Mouse (Mus musculus): Measurements from ENCODE around the gene Zkscan6. TPM values are rescaled to one million over a fixed set of nuclear protein-coding genes. Genes with fewer than 3 reads are reported as not detected.

Zkscan6 gene
- polyA plus RNA-seq, 1 experiment from 2014 or later, result 14.5 TPM

DNA sequence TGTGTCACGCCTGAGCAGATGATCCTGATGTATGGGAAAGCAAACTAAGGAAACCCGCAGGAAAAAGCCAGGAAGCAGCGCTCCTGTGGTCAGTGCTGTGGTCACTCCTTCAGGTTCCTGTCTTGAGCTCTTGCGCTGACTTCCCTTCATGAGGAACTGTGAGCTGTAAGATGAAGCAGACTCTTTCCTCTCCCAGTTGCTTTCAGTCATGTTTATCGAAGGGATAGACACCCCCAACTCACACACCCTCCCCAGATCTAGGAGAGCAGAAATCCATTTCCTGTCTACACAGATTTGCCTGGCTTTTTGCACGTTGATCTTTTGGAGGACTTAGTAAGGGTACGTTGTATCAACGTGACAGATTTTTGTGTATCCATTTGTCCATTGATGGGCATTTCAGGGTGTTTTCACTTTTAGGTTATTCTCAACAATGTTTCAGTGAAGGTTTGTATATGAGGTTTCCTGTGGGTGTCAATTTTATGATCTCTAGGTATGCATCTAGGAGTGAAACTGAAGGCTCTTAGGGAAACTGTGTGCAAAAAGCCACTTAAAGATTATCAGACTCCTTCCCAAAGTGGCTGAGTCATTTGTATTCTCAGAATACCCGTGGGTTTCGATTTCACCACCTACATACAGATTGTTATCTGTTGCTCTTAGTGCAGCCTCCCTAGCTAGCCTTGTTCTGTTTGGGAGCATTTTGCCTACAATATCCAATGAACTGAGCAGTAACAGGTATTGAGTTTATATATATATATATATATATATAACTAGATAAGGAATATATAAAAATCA lies 12.4 kb upstream of the Zkscan6 start:
- no peaks in the 10 kb centered on the region for H3K4me1 ChIP-seq (ENCODE audit: control insufficient read depth, insufficient read depth, low read length)
- H3K36me3 ChIP-seq (ENCODE audit: control insufficient read depth, insufficient read depth, low read length), result no peaks in the 10 kb centered on the region
- no peak overlapping the region for H3K9ac ChIP-seq (ENCODE audit: low read length)
- WGBS, result 80% methylated on average over 10 of the region's 10 CpGs
- no peaks in the 10 kb centered on the region for H3K27me3 ChIP-seq (ENCODE audit: control insufficient read depth, insufficient read depth, low read length)
- no peak overlapping the region for H3K27ac ChIP-seq (ENCODE audit: low read depth, low read length)
- H3K4me2 ChIP-seq (ENCODE audit: low read depth), result no peak overlapping the region
- H3K4me3 ChIP-seq (ENCODE audit: low read depth, low read length), result no peak overlapping the region
- no peak for DNase-seq (ENCODE audit: low spot score)
- ATAC-seq (ENCODE audit: insufficient read depth, low FRiP score, low TSS enrichment), result no peak
- no peaks in the 10 kb centered on the region for H3K9me3 ChIP-seq (ENCODE audit: control insufficient read depth, low read length)

DNA sequence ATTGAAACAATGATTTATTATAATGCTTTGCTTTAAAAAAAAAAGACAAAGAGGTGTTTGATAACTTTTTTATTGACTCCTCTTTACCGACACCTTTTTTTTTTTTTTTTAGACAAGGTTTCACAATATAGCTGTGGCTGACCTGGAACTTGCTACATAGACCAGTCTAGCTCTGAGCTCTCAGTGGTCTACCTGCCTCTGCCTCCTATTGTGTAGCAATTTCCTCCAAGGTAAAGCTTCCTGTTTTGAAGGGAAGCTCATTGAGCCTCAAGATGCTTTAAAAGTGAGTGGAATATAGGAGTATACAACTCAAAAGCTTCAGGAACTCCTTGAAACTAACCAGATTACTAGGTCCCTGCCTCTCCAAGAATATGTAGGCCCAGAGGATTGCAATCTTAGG lies 11.1 kb upstream of the Zkscan6 start:
- H3K4me1 ChIP-seq (ENCODE audit: control insufficient read depth, insufficient read depth, low read length), result no peaks in the 10 kb centered on the region
- H3K9ac ChIP-seq (ENCODE audit: low read length), result no peak overlapping the region
- H3K4me2 ChIP-seq (ENCODE audit: low read depth), result no peak overlapping the region
- no peak for ATAC-seq (ENCODE audit: insufficient read depth, low FRiP score, low TSS enrichment)
- H3K36me3 ChIP-seq (ENCODE audit: control insufficient read depth, insufficient read depth, low read length), result no peaks in the 10 kb centered on the region
- no peak for DNase-seq (ENCODE audit: low spot score)
- 81% methylated on average over 1 of the region's 1 CpGs for WGBS
- H3K27ac ChIP-seq (ENCODE audit: low read depth, low read length), result no peak overlapping the region
- no peaks in the 10 kb centered on the region for H3K9me3 ChIP-seq (ENCODE audit: control insufficient read depth, low read length)
- H3K27me3 ChIP-seq (ENCODE audit: control insufficient read depth, insufficient read depth, low read length), result no peaks in the 10 kb centered on the region
- no peak overlapping the region for H3K4me3 ChIP-seq (ENCODE audit: low read depth, low read length)

DNA sequence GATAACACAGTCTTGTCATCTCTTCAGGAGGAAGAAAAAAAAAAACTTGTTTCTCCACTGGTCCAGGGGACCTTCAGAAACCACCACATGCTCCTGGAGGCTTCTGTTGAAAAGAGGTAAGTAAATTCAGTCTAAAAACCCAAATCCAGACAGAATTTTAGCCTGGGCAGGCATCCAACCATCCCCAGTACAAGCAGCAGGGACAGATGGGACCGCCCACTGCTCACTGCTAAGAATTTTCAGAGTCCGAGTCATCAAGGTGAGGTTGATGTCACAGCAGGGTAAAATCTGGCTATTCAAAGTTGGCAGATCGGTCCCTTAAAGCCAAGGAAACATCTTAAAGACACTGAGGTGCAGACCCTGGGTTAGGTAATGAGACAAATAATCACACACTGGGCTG lies 5.1 kb upstream of the Zkscan6 start:
- Histone ChIP-seq H3K9me3 (ENCODE audit: control insufficient read depth, low read length) (no peaks in the 10 kb centered on the region), H3K27ac (ENCODE audit: low read depth, low read length) (no peak overlapping the region), H3K36me3 (ENCODE audit: control insufficient read depth, insufficient read depth, low read length) (no peaks in the 10 kb centered on the region), H3K4me1 (ENCODE audit: control insufficient read depth, insufficient read depth, low read length) (no peaks in the 10 kb centered on the region), H3K4me2 (ENCODE audit: low read depth) (no peak overlapping the region), H3K27me3 (ENCODE audit: control insufficient read depth, insufficient read depth, low read length) (no peaks in the 10 kb centered on the region), H3K9ac (ENCODE audit: low read length) (no peak overlapping the region), H3K4me3 (ENCODE audit: low read depth, low read length) (no peak overlapping the region)
- DNase-seq (ENCODE audit: low spot score) (no peak), ATAC-seq (ENCODE audit: insufficient read depth, low FRiP score, low TSS enrichment) (no peak)
- 69% methylated on average over 3 of the region's 3 CpGs for WGBS

DNA sequence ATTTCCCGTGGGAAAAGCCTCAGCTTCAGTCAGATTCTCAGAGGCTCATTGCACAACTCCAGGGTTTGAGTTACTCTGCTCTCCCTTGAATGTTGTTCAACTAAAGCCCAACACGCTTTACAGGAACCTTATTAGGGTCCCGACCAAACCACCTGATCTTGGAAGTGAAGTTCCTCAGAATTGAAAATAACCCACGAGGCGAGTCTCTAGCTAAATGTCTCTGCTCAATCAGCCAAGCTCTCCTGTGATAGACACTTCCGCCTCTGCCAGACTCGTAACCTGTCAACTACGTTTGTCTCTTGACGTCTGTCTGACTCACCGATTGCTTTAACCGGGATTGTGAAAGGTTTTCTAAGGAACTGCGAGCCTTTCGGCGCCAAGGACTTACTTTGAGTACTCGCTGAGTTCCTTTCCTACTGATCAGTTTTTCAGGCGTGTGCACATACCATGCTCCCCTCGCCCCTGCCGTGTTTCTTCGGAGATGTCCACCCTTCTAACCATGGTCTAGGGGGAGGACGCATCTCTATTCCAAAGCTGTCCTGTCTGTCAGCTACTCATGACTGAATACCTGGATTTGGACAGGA lies 562 bp upstream of the Zkscan6 start:
- H3K9ac ChIP-seq (ENCODE audit: low read length), result peak overlapping the region; percentile 56
- no peaks in the 10 kb centered on the region for H3K36me3 ChIP-seq (ENCODE audit: control insufficient read depth, insufficient read depth, low read length)
- DNase-seq (ENCODE audit: low spot score), result no peak
- no peak overlapping the region for H3K27ac ChIP-seq (ENCODE audit: low read depth, low read length)
- 2% methylated on average over 20 of the region's 20 CpGs for WGBS
- H3K4me1 ChIP-seq (ENCODE audit: control insufficient read depth, insufficient read depth, low read length), result 0 out of 2 replicates have a peak, but pooled peaks cover 4% of the 10 kb centered on the region
- no peak; the same call in 1 of the 2 replicates for ATAC-seq (ENCODE audit: insufficient read depth, low FRiP score, low TSS enrichment)
- H3K4me2 ChIP-seq (ENCODE audit: low read depth), result peak overlapping the region; percentile 90
- no peaks in the 10 kb centered on the region for H3K9me3 ChIP-seq (ENCODE audit: control insufficient read depth, low read length)
- H3K27me3 ChIP-seq (ENCODE audit: control insufficient read depth, insufficient read depth, low read length), result no peaks in the 10 kb centered on the region
- H3K4me3 ChIP-seq (ENCODE audit: low read depth, low read length), result peak overlapping the region; percentile 86

DNA sequence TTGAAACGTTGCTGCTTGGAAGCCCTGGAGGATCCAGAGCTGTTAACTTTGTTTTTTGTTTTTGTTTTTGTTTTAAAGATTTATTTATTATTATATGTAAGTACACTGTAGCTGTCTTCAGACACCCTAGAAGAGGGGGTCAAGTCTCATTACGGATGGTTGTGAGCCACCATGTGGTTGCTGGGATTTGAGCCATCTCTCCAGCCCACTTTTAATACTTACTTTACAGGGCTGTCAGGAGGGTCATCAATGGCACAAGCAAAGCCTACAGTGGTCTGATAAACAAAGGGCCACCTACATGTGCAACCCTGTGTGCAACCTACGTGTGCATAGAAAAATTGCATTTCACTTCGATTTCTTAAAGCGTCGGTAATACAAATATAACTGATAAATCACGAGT lies 626 bp downstream of the Zkscan6 start:
- Histone ChIP-seq H3K9me3 (ENCODE audit: control insufficient read depth, low read length) (no peaks in the 10 kb centered on the region), H3K36me3 (ENCODE audit: control insufficient read depth, insufficient read depth, low read length) (no peaks in the 10 kb centered on the region), H3K4me1 (ENCODE audit: control insufficient read depth, insufficient read depth, low read length) (0 out of 2 replicates have a peak, but pooled peaks cover 4% of the 10 kb centered on the region), H3K27me3 (ENCODE audit: control insufficient read depth, insufficient read depth, low read length) (no peaks in the 10 kb centered on the region), H3K9ac (ENCODE audit: low read length) (peak overlapping the region; percentile 78), H3K4me2 (ENCODE audit: low read depth) (peak overlapping the region; percentile 90), H3K27ac (ENCODE audit: low read depth, low read length) (peak overlapping the region; percentile 85), H3K4me3 (ENCODE audit: low read depth, low read length) (peak overlapping the region; percentile 86)
- no peak for DNase-seq (ENCODE audit: low spot score)
- 47% methylated on average over 7 of the region's 7 CpGs for WGBS
- ATAC-seq (ENCODE audit: insufficient read depth, low FRiP score, low TSS enrichment), result no peak

DNA sequence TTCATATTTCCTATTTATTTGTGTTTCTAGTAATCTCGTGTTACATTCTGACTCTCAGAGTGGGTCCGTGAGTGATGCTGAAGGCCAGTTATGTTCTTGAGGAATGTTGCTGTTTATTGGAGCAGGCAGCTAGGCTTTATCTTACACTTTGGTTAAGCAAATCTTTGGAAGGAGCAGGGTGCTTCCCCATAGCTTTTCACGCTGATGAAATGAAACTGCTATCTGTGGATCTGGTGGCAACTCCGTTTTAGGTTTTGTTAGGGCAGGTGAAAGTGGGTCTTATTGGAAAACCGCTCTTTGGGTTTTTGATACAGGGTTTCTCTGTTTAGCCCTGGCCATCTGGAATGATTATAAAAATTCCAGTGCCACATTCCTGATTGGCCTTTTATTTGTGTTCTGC lies 5.1 kb downstream of the Zkscan6 start:
- no peak for ATAC-seq (ENCODE audit: insufficient read depth, low FRiP score, low TSS enrichment)
- WGBS, result 26% methylated on average over 5 of the region's 5 CpGs
- Histone ChIP-seq H3K9ac (ENCODE audit: low read length) (no peak overlapping the region), H3K4me2 (ENCODE audit: low read depth) (no peak overlapping the region), H3K36me3 (ENCODE audit: control insufficient read depth, insufficient read depth, low read length) (peaks cover 2% of the 10 kb centered on the region), H3K4me1 (ENCODE audit: control insufficient read depth, insufficient read depth, low read length) (0 out of 2 replicates have a peak, but pooled peaks cover 4% of the 10 kb centered on the region), H3K9me3 (ENCODE audit: control insufficient read depth, low read length) (no peaks in the 10 kb centered on the region), H3K27me3 (ENCODE audit: control insufficient read depth, insufficient read depth, low read length) (no peaks in the 10 kb centered on the region), H3K4me3 (ENCODE audit: low read depth, low read length) (no peak overlapping the region), H3K27ac (ENCODE audit: low read depth, low read length) (no peak overlapping the region)
- no peak for DNase-seq (ENCODE audit: low spot score)

DNA sequence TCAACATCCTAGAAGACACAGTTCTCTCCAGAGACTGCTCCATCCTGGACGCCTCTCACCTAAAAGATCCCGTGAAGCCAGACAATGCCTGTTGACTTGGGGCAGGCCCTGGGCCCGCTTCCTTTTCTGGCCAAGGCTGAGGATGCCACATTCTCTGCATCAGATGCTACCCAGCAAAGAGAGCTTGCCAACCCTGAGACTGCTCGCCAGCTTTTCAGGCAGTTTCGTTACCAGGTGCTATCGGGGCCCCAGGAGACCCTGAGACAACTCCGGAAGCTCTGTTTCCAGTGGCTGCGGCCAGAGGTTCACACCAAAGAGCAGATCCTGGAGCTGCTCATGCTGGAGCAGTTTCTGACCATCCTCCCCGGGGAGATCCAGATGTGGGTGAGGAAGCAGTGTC lies 7.4 kb downstream of the Zkscan6 start:
- H3K4me3 ChIP-seq (ENCODE audit: low read depth, low read length), result no peak overlapping the region
- DNase-seq (ENCODE audit: low spot score) (no peak), ATAC-seq (ENCODE audit: insufficient read depth, low FRiP score, low TSS enrichment) (no peak)
- H3K27ac ChIP-seq (ENCODE audit: low read depth, low read length), result no peak overlapping the region
- peaks cover 2% of the 10 kb centered on the region for H3K36me3 ChIP-seq (ENCODE audit: control insufficient read depth, insufficient read depth, low read length)
- no peak overlapping the region for H3K9ac ChIP-seq (ENCODE audit: low read length)
- no peaks in the 10 kb centered on the region for H3K27me3 ChIP-seq (ENCODE audit: control insufficient read depth, insufficient read depth, low read length)
- WGBS, result 91% methylated on average over 9 of the region's 9 CpGs
- no peaks in the 10 kb centered on the region for H3K9me3 ChIP-seq (ENCODE audit: control insufficient read depth, low read length)
- H3K4me1 ChIP-seq (ENCODE audit: control insufficient read depth, insufficient read depth, low read length), result no peaks in the 10 kb centered on the region
- H3K4me2 ChIP-seq (ENCODE audit: low read depth), result no peak overlapping the region

DNA sequence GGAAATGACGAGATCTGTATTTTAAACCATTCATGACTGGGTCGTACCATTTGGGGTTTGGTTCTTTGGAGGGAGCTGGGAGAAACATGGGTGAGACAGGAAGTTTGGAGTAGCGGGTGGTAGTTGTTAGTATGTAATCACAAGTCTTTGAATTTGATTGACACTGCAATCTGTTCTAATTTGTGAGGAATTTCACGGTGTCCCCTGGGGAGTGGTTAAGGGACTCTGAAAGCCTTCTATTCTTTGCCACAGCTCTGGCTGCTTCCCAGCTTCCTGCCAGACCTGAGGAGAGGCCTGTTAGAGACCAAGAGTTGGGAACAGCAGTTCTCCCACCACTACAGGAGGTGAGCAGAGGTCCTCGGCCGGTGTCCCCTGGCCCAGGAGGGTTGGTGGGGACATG lies 9.3 kb downstream of the Zkscan6 start:
- H3K27ac ChIP-seq (ENCODE audit: low read depth, low read length), result no peak overlapping the region
- no peak overlapping the region for H3K9ac ChIP-seq (ENCODE audit: low read length)
- 58% methylated on average over 6 of the region's 6 CpGs for WGBS
- H3K27me3 ChIP-seq (ENCODE audit: control insufficient read depth, insufficient read depth, low read length), result no peaks in the 10 kb centered on the region
- H3K36me3 ChIP-seq (ENCODE audit: control insufficient read depth, insufficient read depth, low read length), result peaks cover 2% of the 10 kb centered on the region
- no peak for ATAC-seq (ENCODE audit: insufficient read depth, low FRiP score, low TSS enrichment)
- no peaks in the 10 kb centered on the region for H3K9me3 ChIP-seq (ENCODE audit: control insufficient read depth, low read length)
- DNase-seq (ENCODE audit: low spot score), result no peak
- no peaks in the 10 kb centered on the region for H3K4me1 ChIP-seq (ENCODE audit: control insufficient read depth, insufficient read depth, low read length)
- H3K4me3 ChIP-seq (ENCODE audit: low read depth, low read length), result no peak overlapping the region
- no peak overlapping the region for H3K4me2 ChIP-seq (ENCODE audit: low read depth)

DNA sequence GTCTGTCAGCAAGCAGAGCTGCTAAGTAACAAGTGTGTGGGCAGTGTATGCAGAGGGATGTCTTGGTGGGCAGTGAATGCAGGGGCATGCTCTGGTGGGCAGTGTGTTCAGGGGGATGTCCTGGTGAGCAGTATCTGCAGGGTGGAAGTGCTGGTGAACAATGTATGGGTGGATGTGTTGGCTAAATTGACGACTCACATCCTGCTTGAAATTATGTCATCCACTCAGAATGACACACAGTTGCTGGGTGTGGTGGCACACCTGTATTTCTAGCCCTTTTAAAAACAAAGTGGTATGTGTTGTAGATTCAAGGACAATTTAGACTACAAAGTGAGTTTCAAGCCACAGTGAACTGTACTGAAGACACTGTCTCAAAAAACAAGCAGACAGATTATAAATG lies 11.2 kb downstream of the Zkscan6 start:
- no peaks in the 10 kb centered on the region for H3K4me1 ChIP-seq (ENCODE audit: control insufficient read depth, insufficient read depth, low read length)
- ATAC-seq (ENCODE audit: insufficient read depth, low FRiP score, low TSS enrichment), result no peak
- no peaks in the 10 kb centered on the region for H3K27me3 ChIP-seq (ENCODE audit: control insufficient read depth, insufficient read depth, low read length)
- peaks cover 2% of the 10 kb centered on the region for H3K36me3 ChIP-seq (ENCODE audit: control insufficient read depth, insufficient read depth, low read length)
- H3K9ac ChIP-seq (ENCODE audit: low read length), result no peak overlapping the region
- H3K9me3 ChIP-seq (ENCODE audit: control insufficient read depth, low read length), result no peaks in the 10 kb centered on the region
- H3K4me2 ChIP-seq (ENCODE audit: low read depth), result no peak overlapping the region
- H3K27ac ChIP-seq (ENCODE audit: low read depth, low read length), result no peak overlapping the region
- no peak overlapping the region for H3K4me3 ChIP-seq (ENCODE audit: low read depth, low read length)
- no peak for DNase-seq (ENCODE audit: low spot score)
- 76% methylated on average over 1 of the region's 1 CpGs for WGBS
